47 mouse cellular contexts compared by ENCODE assay signal in genomic region chr13:96052755-96053154, GRCm38 (mm10). TPM values are rescaled to one million over a fixed set of nuclear protein-coding genes. Genes with fewer than 3 reads are reported as not detected.
"Had no signal": no experiment of that assay in that cellular context is flagged by ENCODE, and none has a peak within 500 bp of the region (broad histone marks: within the 10 kb centered on the region; RNA-seq: fewer than 3 reads in every experiment).

No protein-coding gene starts in this region.

- H3K27ac ChIP-seq: limb, embryonic 10.5 days; limb, embryonic 12.5 days; limb, embryonic 13.5 days; limb, embryonic 15.5 days; liver, embryonic 12.5 days; liver, embryonic 13.5 days; liver, embryonic 14.5 days; liver, embryonic 15.5 days; lung, embryonic 15.5 days; macrophage; midbrain, embryonic 10.5 days; midbrain, embryonic 12.5 days; midbrain, embryonic 13.5 days; midbrain, embryonic 15.5 days; neural tube, embryonic 12.5 days had no signal

- H3K4me3 ChIP-seq: limb, embryonic 10.5 days; limb, embryonic 12.5 days; limb, embryonic 13.5 days; limb, embryonic 15.5 days; liver, embryonic 12.5 days; liver, embryonic 13.5 days; liver, embryonic 15.5 days; lung, embryonic 15.5 days; megakaryocyte, embryonic 14.5 days; midbrain, embryonic 10.5 days; midbrain, embryonic 12.5 days; midbrain, embryonic 13.5 days; midbrain, embryonic 15.5 days; myocyte; neural tube, embryonic 12.5 days had no signal

- H3K4me1 ChIP-seq: limb, embryonic 10.5 days; limb, embryonic 12.5 days; limb, embryonic 13.5 days; limb, embryonic 15.5 days; liver, embryonic 12.5 days; liver, embryonic 13.5 days; liver, embryonic 15.5 days; lung, embryonic 15.5 days; megakaryocyte, embryonic 14.5 days; midbrain, embryonic 10.5 days; midbrain, embryonic 12.5 days; midbrain, embryonic 13.5 days; midbrain, embryonic 15.5 days; neural tube, embryonic 12.5 days had no signal

- ATAC-seq: liver, embryonic 12.5 days; liver, postnatal 0 days; lung, postnatal 0 days; midbrain, embryonic 13.5 days; midbrain, embryonic 15.5 days; midbrain, embryonic 16.5 days had no signal

- H3K36me3 ChIP-seq: limb, embryonic 10.5 days; limb, embryonic 12.5 days; limb, embryonic 13.5 days; limb, embryonic 15.5 days; liver, embryonic 12.5 days; liver, embryonic 13.5 days; liver, embryonic 15.5 days; lung, embryonic 15.5 days; midbrain, embryonic 10.5 days; midbrain, embryonic 12.5 days; midbrain, embryonic 13.5 days; midbrain, embryonic 15.5 days; neural tube, embryonic 12.5 days had no signal

- DNase-seq: left cerebral cortex, postnatal 4 days; liver; liver, embryonic 13.5 days; liver, postnatal 0 days; lung, adult 18-20 months; lung, adult 2 months; lung, embryonic 14.5 days; lung, postnatal 10 days; lung, postnatal 14 days; lung, postnatal 36 days; lung, postnatal 4 days; midbrain, embryonic 14.5 days had no signal

- H3K4me2 ChIP-seq: limb, embryonic 12.5 days; limb, embryonic 13.5 days; limb, embryonic 15.5 days; liver, embryonic 11.5 days; liver, embryonic 12.5 days; liver, embryonic 13.5 days; liver, embryonic 15.5 days; lung, embryonic 14.5 days; lung, embryonic 15.5 days; midbrain, embryonic 11.5 days; midbrain, embryonic 12.5 days; midbrain, embryonic 13.5 days; midbrain, embryonic 15.5 days; neural tube, embryonic 12.5 days had no signal

- H3K9me3 ChIP-seq: limb, embryonic 10.5 days; limb, embryonic 12.5 days; limb, embryonic 13.5 days; limb, embryonic 15.5 days; liver, embryonic 12.5 days; liver, embryonic 13.5 days; liver, embryonic 15.5 days; lung, embryonic 15.5 days; midbrain, embryonic 10.5 days; midbrain, embryonic 12.5 days; midbrain, embryonic 13.5 days; midbrain, embryonic 15.5 days; neural tube, embryonic 12.5 days had no signal

- H3K27me3 ChIP-seq: limb, embryonic 12.5 days; limb, embryonic 13.5 days; limb, embryonic 15.5 days; liver, embryonic 12.5 days; liver, embryonic 13.5 days; liver, embryonic 15.5 days; lung, embryonic 15.5 days; midbrain, embryonic 12.5 days; midbrain, embryonic 13.5 days; midbrain, embryonic 15.5 days; neural tube, embryonic 12.5 days had no signal

- H3K9ac ChIP-seq: limb, embryonic 12.5 days; limb, embryonic 13.5 days; limb, embryonic 15.5 days; liver, embryonic 12.5 days; liver, embryonic 13.5 days; liver, embryonic 14.5 days; liver, embryonic 15.5 days; liver, postnatal 0 days; lung, embryonic 14.5 days; lung, embryonic 15.5 days; midbrain, embryonic 12.5 days; midbrain, embryonic 13.5 days; midbrain, embryonic 15.5 days; neural tube, embryonic 12.5 days had no signal

RNA-seq across cellular contexts. Expression of gene Gm20075, which starts 28.4 kb away (rescaled TPM):
- polyA plus RNA-seq: liver, adult 2 months had no signal

RNA-seq across cellular contexts. Expression of gene Gm17190, which starts 29.1 kb away (rescaled TPM):
- total RNA-seq: left cerebral cortex, postnatal 10 days; left cerebral cortex, postnatal 14 days; left cerebral cortex, postnatal 25 days; left cerebral cortex, postnatal 36 days; left cerebral cortex, postnatal 4 days; liver, adult 2 months; megakaryocyte progenitor cell, adult 5-6 weeks; megakaryocyte, adult 5-6 weeks; megakaryocyte-erythroid progenitor cell, adult 5-6 weeks; midbrain, postnatal 0 days; monocyte, adult 5-6 weeks had no signal
- polyA plus RNA-seq: limb, embryonic 10.5 days; limb, embryonic 11.5 days; limb, embryonic 13.5 days; limb, embryonic 14.5 days; limb, embryonic 15.5 days; liver, adult 2 months; liver, embryonic 11.5 days; liver, embryonic 12.5 days; liver, embryonic 13.5 days; liver, embryonic 14.5 days; liver, embryonic 15.5 days; liver, embryonic 16.5 days; liver, postnatal 0 days; lung, adult 2 months; lung, embryonic 14.5 days; lung, embryonic 15.5 days; lung, embryonic 16.5 days; lung, postnatal 0 days; macrophage; midbrain, embryonic 10.5 days; midbrain, embryonic 11.5 days; midbrain, embryonic 12.5 days; midbrain, embryonic 13.5 days; midbrain, embryonic 14.5 days; midbrain, postnatal 0 days; myocyte; neural tube, embryonic 11.5 days had no signal
